Mouse (Mus musculus): ENCODE data around the gene Scgb2b26. TPM values are rescaled to one million over a fixed set of nuclear protein-coding genes. Genes with fewer than 3 reads are reported as not detected.
"Not testable (repeated sequence)": the region's sequence is repeated elsewhere in the genome, so short reads cannot be mapped to it uniquely, and the experiment has no call there.

Gene Scgb2b26
- not detected in 2 replicates for polyA plus RNA-seq (2016; fragmentation: Nextera tagmentation; extraction: Ambion mirVana)

GRCm38 (mm10) chr7:33944940-33945339, at the start of gene Scgb2b26:
Scgb2b26 (minus strand) TSS chr7:33945040.
- Histone ChIP-seq H3K27ac (no peak within 1 kb of the TSS), H3K27me3 (ENCODE audit: insufficient read depth, poor library complexity, severe bottlenecking) (no peaks in the 10 kb centered on the region), H3K4me1 (replicated peaks) (no peaks in the 10 kb centered on the region), H3K4me3 (no peak within 1 kb of the TSS), H3K9me3 (peaks cover 87% of the 10 kb centered on the region), H3K36me3 (no peaks in the 10 kb centered on the region)
- DNase-seq (ENCODE audit: low spot score) = no peak
- 86% methylated on average over 4 of the region's 4 CpGs for WGBS

- DNase-seq (ENCODE audit: low spot score) = peak; percentile 12
- not testable (repeated sequence) for H3K4me1 ChIP-seq (replicated peaks); H3K36me3 ChIP-seq; H3K27me3 ChIP-seq (ENCODE audit: insufficient read depth, poor library complexity, severe bottlenecking); H3K4me3 ChIP-seq; H3K27ac ChIP-seq
- peaks cover 36% of the 10 kb centered on the region for H3K9me3 ChIP-seq
- 27% methylated on average over 8 of the region's 9 CpGs for WGBS
These were observed 37.4 kb upstream of the Scgb2b26 start for GRCm38 (mm10) chr7:33982281-33982680.

- no peaks in the 10 kb centered on the region for H3K36me3 ChIP-seq
- H3K4me1 ChIP-seq (replicated peaks) = no peaks in the 10 kb centered on the region
- H3K27me3 ChIP-seq (ENCODE audit: insufficient read depth, poor library complexity, severe bottlenecking) = no peaks in the 10 kb centered on the region
- no peak overlapping the region for H3K4me3 ChIP-seq
- H3K27ac ChIP-seq = no peak overlapping the region
- no peak for DNase-seq (ENCODE audit: low spot score)
- peaks cover 65% of the 10 kb centered on the region for H3K9me3 ChIP-seq
These were observed 41.9 kb downstream of the Scgb2b26 start for GRCm38 (mm10) chr7:33902982-33903381.

GRCm38 (mm10) chr7:33900803-33901202, 44.0 kb downstream of the Scgb2b26 start:
- Histone ChIP-seq H3K27me3 (ENCODE audit: insufficient read depth, poor library complexity, severe bottlenecking) (no peaks in the 10 kb centered on the region), H3K4me3 (no peak overlapping the region), H3K36me3 (no peaks in the 10 kb centered on the region), H3K27ac (no peak overlapping the region), H3K4me1 (replicated peaks) (no peaks in the 10 kb centered on the region), H3K9me3 (peaks cover 87% of the 10 kb centered on the region)
- no peak for DNase-seq (ENCODE audit: low spot score)
- WGBS = 82% methylated on average over 2 of the region's 2 CpGs

- H3K4me3 ChIP-seq = no peak overlapping the region
- 72% methylated on average over 2 of the region's 2 CpGs for WGBS
- H3K4me1 ChIP-seq (replicated peaks) = no peaks in the 10 kb centered on the region
- no peak overlapping the region for H3K27ac ChIP-seq
- H3K36me3 ChIP-seq = no peaks in the 10 kb centered on the region
- H3K9me3 ChIP-seq = peaks cover 94% of the 10 kb centered on the region
- DNase-seq (ENCODE audit: low spot score) = no peak
- no peaks in the 10 kb centered on the region for H3K27me3 ChIP-seq (ENCODE audit: insufficient read depth, poor library complexity, severe bottlenecking)
These were observed 44.8 kb downstream of the Scgb2b26 start for GRCm38 (mm10) chr7:33900007-33900406.

Other genes starting within 250 kb of the Scgb2b26 start
- gene Scgb2b24, start 205.7 kb downstream of the Scgb2b26 start, polyA plus RNA-seq (2016; fragmentation: Nextera tagmentation; extraction: Ambion mirVana) = not detected in 2 replicates
- gene Scgb1b24, start 201.2 kb downstream of the Scgb2b26 start, polyA plus RNA-seq (2016; fragmentation: Nextera tagmentation; extraction: Ambion mirVana) = not detected in 2 replicates
- gene Scgb2b27, start 68.9 kb upstream of the Scgb2b26 start, polyA plus RNA-seq (2016; fragmentation: Nextera tagmentation; extraction: Ambion mirVana) = not detected in 2 replicates
- gene Scgb1b27, start 76.4 kb upstream of the Scgb2b26 start, polyA plus RNA-seq (2016; fragmentation: Nextera tagmentation; extraction: Ambion mirVana) = not detected in 2 replicates
- gene Scgb1b30, start 150.4 kb upstream of the Scgb2b26 start, polyA plus RNA-seq (2016; fragmentation: Nextera tagmentation; extraction: Ambion mirVana) = not detected in 2 replicates
- 4.0 and 4.8 TPM in 2 replicates for gene Wtip, start 188.2 kb upstream of the Scgb2b26 start, polyA plus RNA-seq (2016; fragmentation: Nextera tagmentation; extraction: Ambion mirVana)
- gene Uba2, start 224.6 kb upstream of the Scgb2b26 start, polyA plus RNA-seq (2016; fragmentation: Nextera tagmentation; extraction: Ambion mirVana) = 239 and 277 TPM in 2 replicates

Data from hindbrain, embryonic 10.5 days (tissue).